Mouse (Mus musculus): ENCODE results near the gene Angptl4. TPM values are rescaled to one million over a fixed set of nuclear protein-coding genes. Genes with fewer than 3 reads are reported as not detected.

Angptl4 gene
- polyA plus RNA-seq, 1 experiment from 2014 or later, result 39.0 TPM

GRCm38 (mm10) chr17:33798306-33798705, 16.7 kb upstream of the Angptl4 start:
- no peak overlapping the region for H3K4me3 ChIP-seq
- no peak overlapping the region for H3K27ac ChIP-seq (replicated peaks)
- no peaks in the 10 kb centered on the region for H3K9me3 ChIP-seq
- 59% methylated on average over 3 of the region's 3 CpGs for WGBS
- H3K36me3 ChIP-seq (replicated peaks), result no peaks in the 10 kb centered on the region
- no peak for DNase-seq (ENCODE audit: low spot score)
- H3K4me1 ChIP-seq, result no peaks in the 10 kb centered on the region
- H3K27me3 ChIP-seq (replicated peaks; ENCODE audit: low read depth, poor library complexity, severe bottlenecking), result no peaks in the 10 kb centered on the region

DNA sequence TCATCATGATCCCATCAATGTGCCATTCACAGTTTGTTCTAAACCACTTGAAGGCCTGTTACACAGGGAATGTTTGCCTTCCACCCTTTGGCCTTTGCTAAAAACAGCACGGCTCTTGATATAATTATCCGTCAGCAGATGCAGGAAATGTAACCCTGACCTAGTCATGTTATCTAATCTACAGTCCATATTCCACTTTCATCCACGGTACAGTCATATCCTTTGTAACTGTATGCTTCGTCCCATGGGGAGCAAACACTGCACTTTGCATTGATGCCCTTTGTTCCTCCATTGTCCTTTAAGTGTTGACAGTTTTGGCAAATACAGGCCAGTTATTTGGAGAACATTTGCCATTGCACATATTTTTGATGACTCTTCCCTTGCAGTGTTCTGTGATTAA, 7.1 kb upstream of the Angptl4 start:
- Histone ChIP-seq H3K27ac (replicated peaks) (no peak overlapping the region), H3K4me3 (no peak overlapping the region), H3K27me3 (replicated peaks; ENCODE audit: low read depth, poor library complexity, severe bottlenecking) (no peaks in the 10 kb centered on the region), H3K36me3 (replicated peaks) (no peaks in the 10 kb centered on the region), H3K4me1 (peaks cover 11% of the 10 kb centered on the region; the same call in 1 of the 2 replicates), H3K9me3 (no peaks in the 10 kb centered on the region)
- 78% methylated on average over 4 of the region's 4 CpGs for WGBS
- no peak for DNase-seq (ENCODE audit: low spot score)

DNA sequence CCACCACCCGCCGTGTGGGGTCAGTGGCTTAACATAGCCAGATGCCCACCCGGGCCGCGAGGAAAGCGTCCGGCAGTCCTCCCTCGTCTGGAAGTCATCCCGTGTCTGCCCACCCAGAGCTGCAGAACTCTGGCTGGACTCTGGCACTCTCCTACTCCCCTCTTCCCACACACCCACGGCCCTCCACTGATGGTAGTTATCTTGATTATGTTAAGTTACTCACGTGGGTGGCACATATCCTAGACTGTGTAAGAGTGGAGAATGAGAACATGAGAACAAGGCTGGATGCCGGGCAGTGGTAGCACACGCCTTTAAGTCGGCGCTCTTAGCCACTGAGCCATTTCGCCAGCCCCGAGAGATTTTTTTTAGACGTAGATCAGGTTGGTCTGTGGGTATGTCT, 4.7 kb upstream of the Angptl4 start:
- 0 out of 2 replicates have a peak overlapping the region, but pooled peaks have one; percentile 4 for H3K27ac ChIP-seq (replicated peaks)
- no peaks in the 10 kb centered on the region for H3K27me3 ChIP-seq (replicated peaks; ENCODE audit: low read depth, poor library complexity, severe bottlenecking)
- H3K9me3 ChIP-seq, result no peaks in the 10 kb centered on the region
- peaks cover 34% of the 10 kb centered on the region for H3K4me1 ChIP-seq
- WGBS, result 85% methylated on average over 18 of the region's 18 CpGs
- no peak for DNase-seq (ENCODE audit: low spot score)
- H3K36me3 ChIP-seq (replicated peaks), result no peaks in the 10 kb centered on the region
- no peak overlapping the region for H3K4me3 ChIP-seq

DNA sequence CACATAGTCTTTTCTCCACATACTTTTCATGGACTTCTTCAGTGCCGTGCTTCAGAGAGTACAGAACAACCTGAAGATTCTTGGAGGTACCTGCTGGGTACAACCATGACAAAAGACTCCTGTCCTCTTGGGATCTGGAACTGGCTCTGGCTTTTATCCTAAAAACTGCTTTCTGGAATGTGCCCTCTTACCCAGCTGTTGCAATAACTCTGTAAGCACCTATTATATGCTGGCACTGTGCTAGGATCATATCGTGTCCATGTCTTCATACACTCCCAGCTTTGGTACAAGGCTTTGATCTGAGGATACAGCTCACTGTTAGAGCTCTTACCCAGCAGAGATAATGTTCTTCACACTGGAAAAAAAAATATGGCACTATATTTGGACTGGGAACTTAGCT, 3.3 kb upstream of the Angptl4 start:
- Histone ChIP-seq H3K36me3 (replicated peaks) (no peaks in the 10 kb centered on the region), H3K9me3 (no peaks in the 10 kb centered on the region), H3K27me3 (replicated peaks; ENCODE audit: low read depth, poor library complexity, severe bottlenecking) (no peaks in the 10 kb centered on the region), H3K4me1 (peaks cover 49% of the 10 kb centered on the region), H3K27ac (replicated peaks) (no peak overlapping the region), H3K4me3 (no peak overlapping the region)
- 87% methylated on average over 2 of the region's 2 CpGs for WGBS
- no peak for DNase-seq (ENCODE audit: low spot score)

- Histone ChIP-seq H3K27me3 (replicated peaks; ENCODE audit: low read depth, poor library complexity, severe bottlenecking) (no peaks in the 10 kb centered on the region), H3K4me1 (peaks cover 64% of the 10 kb centered on the region), H3K4me3 (no peak overlapping the region), H3K9me3 (no peaks in the 10 kb centered on the region), H3K36me3 (replicated peaks) (peaks cover 2% of the 10 kb centered on the region), H3K27ac (replicated peaks) (peak overlapping the region; percentile 10; the same call in 1 of the 2 replicates)
- peak; percentile 48 for DNase-seq (ENCODE audit: low spot score)
Observed at GRCm38 (mm10) chr17:33783408-33783807, 1.8 kb upstream of the Angptl4 start.

GRCm38 (mm10) chr17:33782067-33782466, 437 bp upstream of the Angptl4 start:
- Histone ChIP-seq H3K4me3 (peak overlapping the region; percentile 62), H3K36me3 (replicated peaks) (peaks cover 15% of the 10 kb centered on the region), H3K9me3 (no peaks in the 10 kb centered on the region), H3K4me1 (peaks cover 70% of the 10 kb centered on the region), H3K27me3 (replicated peaks; ENCODE audit: low read depth, poor library complexity, severe bottlenecking) (no peaks in the 10 kb centered on the region), H3K27ac (replicated peaks) (peak overlapping the region; percentile 87)
- 38% methylated on average over 4 of the region's 4 CpGs for WGBS
- DNase-seq (ENCODE audit: low spot score), result no peak

DNA sequence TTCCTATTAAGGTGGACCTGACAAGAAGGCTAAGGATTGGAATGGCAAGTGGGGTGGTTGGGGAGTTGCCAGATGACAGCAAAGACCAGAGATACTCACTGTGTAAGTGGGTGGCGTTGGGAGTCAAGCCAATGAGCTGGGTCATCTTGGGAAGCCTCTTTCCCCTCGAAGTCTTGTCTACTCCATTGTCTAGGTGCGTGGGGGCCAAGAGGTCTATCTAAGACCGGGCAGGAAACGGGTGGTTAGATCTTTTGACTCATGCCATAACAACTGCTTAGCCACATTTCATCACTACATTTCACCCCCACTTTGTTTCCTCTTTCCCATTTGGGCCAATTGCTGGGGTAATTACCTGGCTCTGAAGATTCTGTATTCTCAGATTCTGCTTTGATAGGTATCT, 1.2 kb downstream of the Angptl4 start:
- DNase-seq (ENCODE audit: low spot score), result no peak
- peaks cover 31% of the 10 kb centered on the region for H3K36me3 ChIP-seq (replicated peaks)
- H3K4me3 ChIP-seq, result peak overlapping the region; percentile 62
- 86% methylated on average over 5 of the region's 5 CpGs for WGBS
- no peaks in the 10 kb centered on the region for H3K9me3 ChIP-seq
- H3K27ac ChIP-seq (replicated peaks), result peak overlapping the region; percentile 87
- H3K27me3 ChIP-seq (replicated peaks; ENCODE audit: low read depth, poor library complexity, severe bottlenecking), result no peaks in the 10 kb centered on the region
- peaks cover 62% of the 10 kb centered on the region for H3K4me1 ChIP-seq

- H3K4me1 ChIP-seq, result peaks cover 59% of the 10 kb centered on the region
- peak overlapping the region; percentile 87 for H3K27ac ChIP-seq (replicated peaks)
- no peaks in the 10 kb centered on the region for H3K9me3 ChIP-seq
- no peaks in the 10 kb centered on the region for H3K27me3 ChIP-seq (replicated peaks; ENCODE audit: low read depth, poor library complexity, severe bottlenecking)
- WGBS, result 82% methylated on average over 5 of the region's 5 CpGs
- H3K36me3 ChIP-seq (replicated peaks), result peaks cover 36% of the 10 kb centered on the region
- H3K4me3 ChIP-seq, result peak overlapping the region; percentile 62
- DNase-seq (ENCODE audit: low spot score), result no peak
Observed at GRCm38 (mm10) chr17:33779967-33780295, 1.7 kb downstream of the Angptl4 start.

GRCm38 (mm10) chr17:33779271-33779966, 2.2 kb downstream of the Angptl4 start:
- H3K27ac ChIP-seq (replicated peaks), result peak overlapping the region; percentile 87
- H3K4me1 ChIP-seq, result peaks cover 59% of the 10 kb centered on the region
- 40% methylated on average over 9 of the region's 9 CpGs for WGBS
- no peaks in the 10 kb centered on the region for H3K9me3 ChIP-seq
- DNase-seq (ENCODE audit: low spot score), result peak; percentile 93
- no peaks in the 10 kb centered on the region for H3K27me3 ChIP-seq (replicated peaks; ENCODE audit: low read depth, poor library complexity, severe bottlenecking)
- peak overlapping the region; percentile 62 for H3K4me3 ChIP-seq
- peaks cover 42% of the 10 kb centered on the region for H3K36me3 ChIP-seq (replicated peaks)

GRCm38 (mm10) chr17:33775287-33775686, 6.3 kb downstream of the Angptl4 start:
- peaks cover 44% of the 10 kb centered on the region for H3K36me3 ChIP-seq (replicated peaks)
- no peak overlapping the region for H3K27ac ChIP-seq (replicated peaks)
- no peak for DNase-seq (ENCODE audit: low spot score)
- no peak overlapping the region for H3K4me3 ChIP-seq
- H3K4me1 ChIP-seq, result peaks cover 25% of the 10 kb centered on the region
- H3K9me3 ChIP-seq, result no peaks in the 10 kb centered on the region
- WGBS, result 95% methylated on average over 4 of the region's 4 CpGs
- H3K27me3 ChIP-seq (replicated peaks; ENCODE audit: low read depth, poor library complexity, severe bottlenecking), result no peaks in the 10 kb centered on the region

- Histone ChIP-seq H3K4me3 (no peak overlapping the region), H3K27ac (replicated peaks) (no peak overlapping the region), H3K4me1 (peaks cover 19% of the 10 kb centered on the region), H3K27me3 (replicated peaks; ENCODE audit: low read depth, poor library complexity, severe bottlenecking) (no peaks in the 10 kb centered on the region), H3K36me3 (replicated peaks) (peaks cover 44% of the 10 kb centered on the region), H3K9me3 (no peaks in the 10 kb centered on the region)
- WGBS, result 92% methylated on average over 8 of the region's 8 CpGs
- no peak for DNase-seq (ENCODE audit: low spot score)
Observed at GRCm38 (mm10) chr17:33774573-33775155, 7.0 kb downstream of the Angptl4 start.

DNA sequence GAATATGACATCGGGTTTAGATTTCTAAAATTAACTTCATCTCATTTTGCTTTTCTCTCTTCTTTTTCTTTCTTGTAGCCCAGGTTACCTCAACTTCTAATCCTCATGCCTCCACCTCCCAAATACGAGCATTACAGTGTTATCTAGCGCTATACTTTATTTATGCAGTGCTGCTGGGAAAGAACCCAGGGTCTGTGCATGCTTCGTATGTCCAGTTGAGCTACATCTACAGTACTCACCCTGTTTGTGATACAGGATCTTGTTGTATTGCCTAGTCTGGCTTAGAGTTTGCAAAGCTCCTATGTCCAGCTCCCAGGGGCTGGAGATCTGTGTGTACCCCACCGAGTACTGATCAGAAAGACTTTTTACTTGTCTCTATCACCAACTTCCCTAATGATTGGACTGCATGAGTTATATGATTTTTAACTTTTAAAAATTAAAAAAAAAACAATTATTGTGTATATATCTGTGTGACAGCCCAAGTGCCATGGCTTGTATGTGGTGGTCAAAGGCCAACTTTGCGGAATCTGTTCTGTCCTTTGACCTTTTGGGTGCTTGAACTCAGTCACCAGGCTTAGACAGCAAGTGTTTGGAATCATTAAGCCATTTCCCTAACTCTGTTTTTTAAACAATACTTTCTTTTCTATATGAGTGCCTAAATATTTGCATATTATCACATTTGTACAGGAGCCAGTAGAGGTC, 7.6 kb downstream of the Angptl4 start:
- 89% methylated on average over 6 of the region's 6 CpGs for WGBS
- DNase-seq (ENCODE audit: low spot score), result no peak

DNA sequence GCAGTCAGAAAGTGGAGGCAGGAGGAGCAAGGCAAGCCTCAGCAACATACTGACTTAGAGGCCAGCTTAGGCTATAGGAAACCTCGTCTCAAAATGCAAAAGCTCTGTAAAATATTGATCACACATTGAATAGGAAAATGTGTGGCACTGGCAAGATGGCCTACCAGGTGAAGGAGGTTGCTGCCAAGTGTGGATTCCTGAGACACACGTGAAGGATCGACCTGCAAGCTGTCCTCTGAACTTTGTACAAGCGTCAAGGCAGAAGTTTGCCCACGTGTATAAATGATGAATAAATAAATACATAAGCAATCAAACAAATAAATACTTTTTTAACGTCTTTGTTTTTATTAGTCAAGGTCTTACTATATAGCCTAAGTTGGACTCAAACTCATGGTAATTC, 8.2 kb downstream of the Angptl4 start:
- Histone ChIP-seq H3K9me3 (no peaks in the 10 kb centered on the region), H3K4me1 (peaks cover 6% of the 10 kb centered on the region), H3K4me3 (no peak overlapping the region), H3K27ac (replicated peaks) (no peak overlapping the region), H3K27me3 (replicated peaks; ENCODE audit: low read depth, poor library complexity, severe bottlenecking) (no peaks in the 10 kb centered on the region), H3K36me3 (replicated peaks) (peaks cover 42% of the 10 kb centered on the region)
- DNase-seq (ENCODE audit: low spot score), result no peak
- 79% methylated on average over 6 of the region's 6 CpGs for WGBS

More for the DNA sequence above, 7.6 kb downstream of the Angptl4 start:
- H3K4me3 ChIP-seq, result no peak overlapping the region
- no peaks in the 10 kb centered on the region for H3K9me3 ChIP-seq
- H3K36me3 ChIP-seq (replicated peaks), result peaks cover 44% of the 10 kb centered on the region
- no peak overlapping the region for H3K27ac ChIP-seq (replicated peaks)
- no peaks in the 10 kb centered on the region for H3K27me3 ChIP-seq (replicated peaks; ENCODE audit: low read depth, poor library complexity, severe bottlenecking)
- H3K4me1 ChIP-seq, result peaks cover 12% of the 10 kb centered on the region
